Mouse (Mus musculus): ENCODE data around the gene Prcp.

DNA sequence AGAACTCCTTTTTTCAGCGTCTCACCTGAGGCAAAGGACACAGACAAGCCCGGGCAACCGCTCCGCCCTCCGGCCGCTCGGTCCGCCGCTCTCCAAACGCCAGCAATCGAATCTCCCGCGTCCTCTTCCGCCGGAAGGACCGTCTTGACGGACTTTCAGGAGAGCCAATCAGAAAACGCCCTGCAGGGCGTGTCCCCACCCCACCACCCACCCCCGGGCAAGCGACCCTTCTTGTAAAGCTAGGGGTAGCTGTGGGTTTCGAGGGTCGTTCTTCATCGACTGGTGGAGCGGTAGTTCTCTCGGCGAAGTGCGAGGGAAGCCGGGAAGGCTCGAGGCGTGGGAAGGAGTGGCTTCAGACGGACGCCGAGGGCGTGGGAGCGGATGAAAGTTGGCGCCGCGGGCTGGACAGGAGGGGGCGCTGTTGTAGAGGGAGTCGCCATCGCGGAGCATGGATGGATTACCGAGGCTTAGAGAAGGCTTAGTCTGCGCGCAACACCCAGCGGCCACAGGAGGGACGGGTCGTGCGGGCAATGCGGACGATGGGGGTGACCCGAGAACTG lies at the start of gene Prcp, which contains the start of gene Ddias:
- TF ChIP-seq ZNF384 (IDR thresholded peaks at IDR 0.05; ENCODE audit: low read depth, low read length) (no peak), CHD2 (IDR thresholded peaks at IDR 0.05; ENCODE audit: low read depth, low read length) (no peak), ZC3H11A (IDR thresholded peaks at IDR 0.05; ENCODE audit: borderline replicate concordance, low read depth, low read length) (no peak)

Measured in ES-E14 (cell line).